Comparison of ENCODE assay signal across 19 mouse cellular contexts in genomic region chr7:25575105-25575504, GRCm38 (mm10). TPM values are rescaled to one million over a fixed set of nuclear protein-coding genes. Genes with fewer than 3 reads are reported as not detected.
DNase-seq lines count a peak whose midpoint lies in the region; ATAC-seq and TF ChIP-seq lines count a peak whose summit lies in the region.
"Had no signal": no experiment of that assay in that cellular context is flagged by ENCODE, and none has a peak within 500 bp of the region (broad histone marks: within the 10 kb centered on the region; RNA-seq: fewer than 3 reads in every experiment).

No protein-coding gene starts in this region.

- H3K9ac ChIP-seq in liver, adult 2 months (ENCODE audit: low read depth, low read length), result no peak overlapping the region
- no peak overlapping the region for H3K9ac ChIP-seq in liver, embryonic 11.5 days (ENCODE audit: low read depth, low read length)
- no peak overlapping the region for H3K9ac ChIP-seq in embryonic facial prominence, embryonic 13.5 days

- 66% methylated on average over 5 of the region's 5 CpGs for WGBS in liver, adult 2 months
- WGBS in liver, embryonic 11.5 days, result 82% methylated on average over 5 of the region's 5 CpGs
- 68% methylated on average over 5 of the region's 5 CpGs for WGBS in embryonic facial prominence, embryonic 13.5 days

- H3K4me1 ChIP-seq in liver, adult 2 months (ENCODE audit: control insufficient read depth, insufficient read depth, low read length), result peaks cover 4% of the 10 kb centered on the region; the same call in 1 of the 2 replicates
- peaks cover 4% of the 10 kb centered on the region; the same call in 1 of the 2 replicates for H3K4me1 ChIP-seq in liver, embryonic 11.5 days (replicated peaks; ENCODE audit: control insufficient read depth, insufficient read depth, low read length)
- 0 out of 2 replicates have a peak, but pooled peaks cover 5% of the 10 kb centered on the region for H3K4me1 ChIP-seq in embryonic facial prominence, embryonic 13.5 days

- TF ChIP-seq POLR2A in liver, adult 2 months (IDR thresholded peaks at IDR 0.05; ENCODE audit: extremely low read depth, insufficient read depth, low read length), result no peak

- no peaks in the 10 kb centered on the region for H3K36me3 ChIP-seq in liver, adult 2 months (ENCODE audit: control insufficient read depth, insufficient read depth, low read length)
- H3K36me3 ChIP-seq in liver, embryonic 11.5 days (ENCODE audit: control insufficient read depth, insufficient read depth, low read length), result no peaks in the 10 kb centered on the region
- H3K36me3 ChIP-seq in embryonic facial prominence, embryonic 13.5 days, result no peaks in the 10 kb centered on the region

- H3K4me3 ChIP-seq in liver, adult 2 months (ENCODE audit: insufficient read depth, low read depth, low read length), result no peak overlapping the region
- H3K4me3 ChIP-seq in liver, embryonic 11.5 days (ENCODE audit: low read depth, low read length), result no peak overlapping the region
- no peak overlapping the region for H3K4me3 ChIP-seq in embryonic facial prominence, embryonic 13.5 days
- H3K4me3 ChIP-seq: myocyte had no signal

- peak; percentile 74 for DNase-seq in liver, adult 2 months (ENCODE audit: extremely low read depth, low read depth, low spot score)
- DNase-seq in liver, embryonic 11.5 days (ENCODE audit: low spot score), result no peak
- peak; percentile 76 to 81 for DNase-seq in kidney, adult 8-10 months
- DNase-seq in kidney, postnatal 4 days, result peak; percentile 8 to 36
- DNase-seq in right cerebral cortex, postnatal 36 days (ENCODE audit: low spot score in 2 of 2), result no peak
- DNase-seq in cerebellum, adult 11-12 months, result no peak
- DNase-seq: adrenal gland, postnatal 10 days; cerebellum, postnatal 14 days; left cerebral cortex, postnatal 4 days; right cerebral cortex, postnatal 4 days had no signal

- H3K4me2 ChIP-seq in liver, embryonic 11.5 days, result no peak overlapping the region
- no peak overlapping the region for H3K4me2 ChIP-seq in embryonic facial prominence, embryonic 13.5 days
- H3K4me2 ChIP-seq: midbrain, embryonic 11.5 days had no signal

- no peak for TF ChIP-seq CTCF in liver, adult 2 months (IDR thresholded peaks at IDR 0.05; ENCODE audit: low read depth, low read length)

- ATAC-seq in liver, embryonic 11.5 days (replicated peaks; ENCODE audit: low FRiP score), result no peak
- ATAC-seq in embryonic facial prominence, embryonic 13.5 days (ENCODE audit: insufficient number of reproducible peaks, insufficient read depth, low FRiP score, low TSS enrichment, low read depth), result no peak
- ATAC-seq in erythroid progenitor cell, adult 5-6 weeks (replicated peaks; ENCODE audit: low FRiP score, poor library complexity, severe bottlenecking), result no peak
- ATAC-seq: forebrain, embryonic 16.5 days; lung, postnatal 0 days had no signal

- H3K79me2 ChIP-seq in liver, adult 2 months (ENCODE audit: control insufficient read depth, insufficient read depth, low read length), result no peaks in the 10 kb centered on the region

- H3K27ac ChIP-seq in liver, adult 2 months (replicated peaks; ENCODE audit: insufficient read depth, low read depth, low read length), result no peak overlapping the region
- no peak overlapping the region for H3K27ac ChIP-seq in liver, embryonic 11.5 days (ENCODE audit: low read depth, low read length)
- peak overlapping the region; percentile 79 for H3K27ac ChIP-seq in embryonic facial prominence, embryonic 13.5 days

- no peaks in the 10 kb centered on the region for H3K27me3 ChIP-seq in liver, adult 2 months (ENCODE audit: control insufficient read depth, insufficient read depth, low read length)
- H3K27me3 ChIP-seq in liver, embryonic 11.5 days (replicated peaks; ENCODE audit: control insufficient read depth, insufficient read depth, low read length), result no peaks in the 10 kb centered on the region
- peaks cover 6% of the 10 kb centered on the region for H3K27me3 ChIP-seq in embryonic facial prominence, embryonic 13.5 days

- H3K9me3 ChIP-seq in liver, embryonic 11.5 days (ENCODE audit: control insufficient read depth, low read length), result no peaks in the 10 kb centered on the region
- H3K9me3 ChIP-seq in embryonic facial prominence, embryonic 13.5 days, result no peaks in the 10 kb centered on the region

RNA-seq across cellular contexts. Expression of gene Ceacam2, which starts 35.4 kb away (rescaled TPM):
- 0.07 TPM in 1 of 2 replicates, not detected in the other for total RNA-seq in liver, adult 2 months (2014; rRNA removed)
- polyA plus RNA-seq in liver, adult 2 months (2012; rRNA removed), result 0.10 and 0.34 TPM in 2 replicates
- not detected in 2 replicates for polyA plus RNA-seq in liver, embryonic 11.5 days (2014; fragmentation: Nextera tagmentation; extraction: Ambion mirVana)
- polyA plus RNA-seq in embryonic facial prominence, embryonic 13.5 days (2015; fragmentation: Nextera tagmentation; extraction: Ambion mirVana), result 0.15 TPM in 1 of 2 replicates, not detected in the other
- total RNA-seq in erythroid progenitor cell, adult 5-6 weeks (2015; ENCODE audit: low replicate concordance), result not detected in 2 replicates
- not detected in 2 replicates for total RNA-seq in erythroid progenitor cell, adult 5-6 weeks (2017; ENCODE audit: low replicate concordance)
- total RNA-seq: left cerebral cortex, postnatal 4 days had no signal
- polyA plus RNA-seq: C2C12; lung, postnatal 0 days; midbrain, embryonic 11.5 days; myocyte had no signal

RNA-seq across cellular contexts. Expression of gene Erich4, which starts 40.6 kb away (rescaled TPM):
- total RNA-seq in liver, adult 2 months (2014; rRNA removed), result not detected in 2 replicates
- not detected in 2 replicates for polyA plus RNA-seq in liver, adult 2 months (2012; rRNA removed)
- not detected in 2 replicates for polyA plus RNA-seq in liver, embryonic 11.5 days (2014; fragmentation: Nextera tagmentation; extraction: Ambion mirVana)
- not detected in 2 replicates for polyA plus RNA-seq in embryonic facial prominence, embryonic 13.5 days (2015; fragmentation: Nextera tagmentation; extraction: Ambion mirVana)
- total RNA-seq in erythroid progenitor cell, adult 5-6 weeks (2015; ENCODE audit: low replicate concordance), result not detected in 2 replicates
- not detected in 2 replicates for total RNA-seq in erythroid progenitor cell, adult 5-6 weeks (2017; ENCODE audit: low replicate concordance)
- total RNA-seq: adrenal gland, postnatal 10 days; ES-E14; gastrocnemius, adult 8-10 months; left cerebral cortex, postnatal 4 days had no signal
- polyA plus RNA-seq: C2C12; lung, postnatal 0 days; midbrain, embryonic 11.5 days; myocyte had no signal

RNA-seq across cellular contexts. Expression of gene Dmac2, which starts 44.1 kb away (rescaled TPM):
- total RNA-seq in liver, adult 2 months (2014; rRNA removed), result 36.0 and 40.7 TPM in 2 replicates
- 62.3 and 64.0 TPM in 2 replicates for polyA plus RNA-seq in liver, adult 2 months (2012; rRNA removed)
- 23.3 and 24.8 TPM in 2 replicates for polyA plus RNA-seq in liver, embryonic 11.5 days (2014; fragmentation: Nextera tagmentation; extraction: Ambion mirVana)
- polyA plus RNA-seq in embryonic facial prominence, embryonic 13.5 days (2015; fragmentation: Nextera tagmentation; extraction: Ambion mirVana), result 36.3 and 37.9 TPM in 2 replicates
- 3.4 and 7.9 TPM in 2 replicates for total RNA-seq in erythroid progenitor cell, adult 5-6 weeks (2015; ENCODE audit: low replicate concordance)
- total RNA-seq in erythroid progenitor cell, adult 5-6 weeks (2017; ENCODE audit: low replicate concordance), result 3.0 and 8.5 TPM in 2 replicates

RNA-seq across cellular contexts. Expression of gene B3gnt8, which starts 51.3 kb away (rescaled TPM):
- 0.46 and 0.67 TPM in 2 replicates for total RNA-seq in liver, adult 2 months (2014; rRNA removed)
- 0.90 and 1.1 TPM in 2 replicates for polyA plus RNA-seq in liver, adult 2 months (2012; rRNA removed)
- 2.3 and 3.1 TPM in 2 replicates for polyA plus RNA-seq in liver, embryonic 11.5 days (2014; fragmentation: Nextera tagmentation; extraction: Ambion mirVana)
- polyA plus RNA-seq in embryonic facial prominence, embryonic 13.5 days (2015; fragmentation: Nextera tagmentation; extraction: Ambion mirVana), result 5.9 and 8.3 TPM in 2 replicates
- total RNA-seq in erythroid progenitor cell, adult 5-6 weeks (2015; ENCODE audit: low replicate concordance), result 2.5 and 3.8 TPM in 2 replicates
- 1.7 and 2.4 TPM in 2 replicates for total RNA-seq in erythroid progenitor cell, adult 5-6 weeks (2017; ENCODE audit: low replicate concordance)

Comparison
In these comparisons a context has a peak if more than half of its experiments do, and no peak if none do; other contexts are left out.
1. DNase-seq: peak in liver, adult 2 months (single experiment), kidney, adult 8-10 months (2 of 2) and kidney, postnatal 4 days (2 of 2); none in liver, embryonic 11.5 days (single experiment), right cerebral cortex, postnatal 36 days (0 of 2) and cerebellum, adult 11-12 months (single experiment).